ENCODE assay signal across 8 mouse cellular contexts in genomic region chr17:65950183-65950582, GRCm38 (mm10). TPM values are rescaled to one million over a fixed set of nuclear protein-coding genes. Genes with fewer than 3 reads are reported as not detected.
DNase-seq lines count a peak whose midpoint lies in the region; ATAC-seq and TF ChIP-seq lines count a peak whose summit lies in the region.

No protein-coding gene starts in this region.

- no peaks in the 10 kb centered on the region for H3K4me1 ChIP-seq in lung, embryonic 14.5 days (ENCODE audit: insufficient read depth)
- peaks cover 22% of the 10 kb centered on the region for H3K4me1 ChIP-seq in heart, embryonic 15.5 days (replicated peaks)
- peaks cover 5% of the 10 kb centered on the region; the same call in 1 of the 2 replicates for H3K4me1 ChIP-seq in midbrain, embryonic 11.5 days (ENCODE audit: control insufficient read depth, insufficient read depth, low read length)

- 26% methylated on average over 7 of the region's 7 CpGs for WGBS in lung, embryonic 14.5 days
- WGBS in heart, embryonic 15.5 days = 33% methylated on average over 7 of the region's 7 CpGs
- 39% methylated on average over 7 of the region's 7 CpGs for WGBS in midbrain, embryonic 11.5 days

- H3K4me2 ChIP-seq in lung, embryonic 14.5 days = peak overlapping the region; percentile 77
- peak overlapping the region; percentile 65 for H3K4me2 ChIP-seq in heart, embryonic 15.5 days
- H3K4me2 ChIP-seq in midbrain, embryonic 11.5 days = peak overlapping the region; percentile 60

- peak overlapping the region; percentile 84 for H3K27ac ChIP-seq in lung, embryonic 14.5 days (ENCODE audit: low read depth)
- H3K27ac ChIP-seq in heart, embryonic 15.5 days = peak overlapping the region; percentile 88
- no peak overlapping the region for H3K27ac ChIP-seq in midbrain, embryonic 11.5 days (ENCODE audit: low read depth, low read length)

- H3K27me3 ChIP-seq in lung, embryonic 14.5 days (ENCODE audit: insufficient read depth, low read length) = no peaks in the 10 kb centered on the region
- no peaks in the 10 kb centered on the region for H3K27me3 ChIP-seq in heart, embryonic 15.5 days
- no peaks in the 10 kb centered on the region for H3K27me3 ChIP-seq in midbrain, embryonic 11.5 days (ENCODE audit: control insufficient read depth, insufficient read depth, low read length)

- intact Hi-C loops in left cerebral cortex, postnatal 14 days (cut with DNase I) = loop anchor here (5.0 to 10.0 kb wide), 2 partner anchors 78 to 155 kb away; partner anchors contain the start of gene Ndufv2

- no peak for TF ChIP-seq CTCF in lung, embryonic 14.5 days (IDR thresholded peaks at IDR 0.05; ENCODE audit: low read depth)

- peak; percentile 17 for DNase-seq in lung, embryonic 14.5 days
- no peak for DNase-seq in lung, postnatal 36 days
- peak; percentile 33 to 50 for DNase-seq in cerebellum, adult 18-20 months
- no peak for DNase-seq in midbrain, embryonic 11.5 days (ENCODE audit: low spot score, missing footprints)
- no peak for DNase-seq in gastrocnemius, postnatal 25 days
- no peak for DNase-seq in left cerebral cortex, postnatal 14 days (ENCODE audit: low spot score in 2 of 2)

- H3K9me3 ChIP-seq in lung, embryonic 14.5 days (ENCODE audit: low read depth, low read length) = no peaks in the 10 kb centered on the region
- no peaks in the 10 kb centered on the region for H3K9me3 ChIP-seq in heart, embryonic 15.5 days (replicated peaks)
- H3K9me3 ChIP-seq in midbrain, embryonic 11.5 days (ENCODE audit: control insufficient read depth, low read length) = no peaks in the 10 kb centered on the region

- H3K9ac ChIP-seq in lung, embryonic 14.5 days = peak overlapping the region; percentile 94
- peak overlapping the region; percentile 87 for H3K9ac ChIP-seq in heart, embryonic 15.5 days
- H3K9ac ChIP-seq in midbrain, embryonic 11.5 days (ENCODE audit: low read length) = peak overlapping the region; percentile 96

- peaks cover 26% of the 10 kb centered on the region for H3K36me3 ChIP-seq in lung, embryonic 14.5 days (ENCODE audit: insufficient read depth)
- peaks cover 7% of the 10 kb centered on the region; the same call in 1 of the 2 replicates for H3K36me3 ChIP-seq in heart, embryonic 15.5 days
- H3K36me3 ChIP-seq in midbrain, embryonic 11.5 days (ENCODE audit: control insufficient read depth, insufficient read depth, low read length) = peaks cover 5% of the 10 kb centered on the region; the same call in 1 of the 2 replicates

- peak overlapping the region; percentile 91 for H3K4me3 ChIP-seq in lung, embryonic 14.5 days (ENCODE audit: low read depth, low read length)
- H3K4me3 ChIP-seq in heart, embryonic 15.5 days = peak overlapping the region; percentile 70
- peak overlapping the region; percentile 92 for H3K4me3 ChIP-seq in midbrain, embryonic 11.5 days (ENCODE audit: low read depth, low read length)

- ATAC-seq in lung, embryonic 14.5 days (ENCODE audit: insufficient read depth) = peak; percentile 4; the same call in 1 of the 2 replicates
- no peak for ATAC-seq in heart, embryonic 15.5 days (replicated peaks; ENCODE audit: insufficient number of reproducible peaks, insufficient read depth, low FRiP score, low read depth)
- ATAC-seq in midbrain, embryonic 11.5 days (ENCODE audit: low FRiP score) = no peak
- no peak for ATAC-seq in granulocyte monocyte progenitor cell, adult 5-6 weeks (replicated peaks; ENCODE audit: poor library complexity, severe bottlenecking)

RNA-seq across cellular contexts. Expression of gene Twsg1, which starts 0.8 kb away (rescaled TPM):
- polyA plus RNA-seq in lung, embryonic 14.5 days (2014; fragmentation: Nextera tagmentation; extraction: Ambion mirVana) = 142 and 143 TPM in 2 replicates
- 92.9 and 110 TPM in 2 replicates for polyA plus RNA-seq in heart, embryonic 15.5 days (2015; fragmentation: Nextera tagmentation; extraction: Ambion mirVana)
- 105 and 115 TPM in 2 replicates for polyA plus RNA-seq in midbrain, embryonic 11.5 days (2014; fragmentation: Nextera tagmentation; extraction: Ambion mirVana)
- 10 to 100 TPM; 22.1 to 26.8 TPM for total RNA-seq in gastrocnemius, postnatal 25 days (2021)
- 10 to 100 TPM; 21.9 to 25.6 TPM for total RNA-seq in left cerebral cortex, postnatal 14 days (2021)
- total RNA-seq in granulocyte monocyte progenitor cell, adult 5-6 weeks (2014; fragmentation: Nextera tagmentation) = 13.2 and 28.0 TPM in 2 replicates
- total RNA-seq in granulocyte monocyte progenitor cell, adult 5-6 weeks (2017) = 10.5 and 10.8 TPM in 2 replicates

Comparison
In these comparisons a context has a peak if more than half of its experiments do, and no peak if none do; other contexts are left out.
1. DNase-seq: peak in lung, embryonic 14.5 days (single experiment) and cerebellum, adult 18-20 months (2 of 2); none in lung, postnatal 36 days (single experiment), midbrain, embryonic 11.5 days (single experiment), gastrocnemius, postnatal 25 days (single experiment) and left cerebral cortex, postnatal 14 days (0 of 2).
2. Peak in every context shown above with its lines, with median percentiles within 50 percentile points of each other: H3K4me2 ChIP-seq, H3K4me3 ChIP-seq and H3K9ac ChIP-seq.